Mouse (Mus musculus) spleen, adult 2 months (tissue): Measurements from ENCODE around the gene 4933411K16Rik. TPM values are rescaled to one million over a fixed set of nuclear protein-coding genes. Genes with fewer than 3 reads are reported as not detected.

ENCODE experiments used
- DNase-seq, 2 experiments: peaks; one replicate each; pipeline versions ENCODE4 v3.0.0 to v3.0.0-alpha.2; 2012 to 2021; ENCODE audit warnings: low spot score in 2 of 2, low read depth in 1 of 2
- H3K27ac ChIP-seq: fragments of 200-500 bp; 2 replicates; pipeline ENCODE4 v1.5.1; 2012; ENCODE audit warnings: low read length, inconsistent platforms; ENCODE audit not compliant: insufficient read depth
- H3K27me3 ChIP-seq: fragments of 200-500 bp; 2 replicates; pipeline ENCODE4 v1.6.1; 2012; ENCODE audit warnings: mild to moderate bottlenecking, moderate library complexity, low read length, inconsistent platforms; ENCODE audit not compliant: control insufficient read depth, insufficient read depth
- H3K36me3 ChIP-seq: fragments of 200-500 bp; 2 replicates; pipeline ENCODE4 v1.6.1; 2012; ENCODE audit warnings: mild to moderate bottlenecking, low read length, inconsistent platforms; ENCODE audit not compliant: control insufficient read depth, insufficient read depth
- H3K4me1 ChIP-seq: fragments of 200-500 bp; 2 replicates; pipeline ENCODE4 v1.6.1; 2011; ENCODE audit warnings: inconsistent platforms; ENCODE audit not compliant: control insufficient read depth, insufficient read depth, insufficient read length
- H3K4me3 ChIP-seq: fragments of 200-500 bp; 2 replicates; pipeline ENCODE4 v1.5.1; 2011; ENCODE audit warnings: mild to moderate bottlenecking, inconsistent platforms; ENCODE audit not compliant: insufficient read depth, insufficient read length; ENCODE audit errors: extremely low read depth
- CTCF ChIP-seq: fragments of 200-500 bp; IDR thresholded peaks from 2 replicates; pipeline ENCODE4 v1.5.1; 2011; ENCODE audit warnings: mild to moderate bottlenecking, inconsistent platforms; ENCODE audit not compliant: insufficient read depth, insufficient read length, insufficient replicate concordance; ENCODE audit errors: extremely low read depth
- POLR2A ChIP-seq: fragments of 200-500 bp; IDR thresholded peaks from 2 replicates; pipeline ENCODE4 v1.6.1; 2011; ENCODE audit warnings: low read depth, low read length, inconsistent platforms
- WGBS: fragments of 180-500 bp; shearing (Covaris S2); methylation state at CpG from one replicate; pipeline ENCODE4 v1.1.7; 2018; 5-methylcytosine and 5-hydroxymethylcytosine counted together
- polyA plus RNA-seq: library from polyadenylated mRNA; depleted of rRNA; stranded (reverse); fragments of >200 nt; gene quantifications from 2 replicates; pipeline ENCODE4 v1.2.3, GENCODE M21; 2012; rRNA removed

The 4933411K16Rik gene
- polyA plus RNA-seq, 1 experiment = 0.11 TPM

- Histone ChIP-seq H3K27ac (peak overlapping the region; percentile 84), H3K4me3 (peak overlapping the region; percentile 74), H3K36me3 (no peaks in the 10 kb centered on the region), H3K4me1 (peaks cover 10% of the 10 kb centered on the region), H3K27me3 (peaks cover 6% of the 10 kb centered on the region; the same call in 1 of the 2 replicates)
- WGBS = under 1% methylated on average over 51 of the region's 52 CpGs
- TF ChIP-seq POLR2A = no peak
- no peak for TF ChIP-seq CTCF
- DNase-seq = peak; percentile 14 to 26
These were observed 38.6 kb downstream of the 4933411K16Rik start for GRCm38 (mm10) chr19:42090637-42091141.

DNA sequence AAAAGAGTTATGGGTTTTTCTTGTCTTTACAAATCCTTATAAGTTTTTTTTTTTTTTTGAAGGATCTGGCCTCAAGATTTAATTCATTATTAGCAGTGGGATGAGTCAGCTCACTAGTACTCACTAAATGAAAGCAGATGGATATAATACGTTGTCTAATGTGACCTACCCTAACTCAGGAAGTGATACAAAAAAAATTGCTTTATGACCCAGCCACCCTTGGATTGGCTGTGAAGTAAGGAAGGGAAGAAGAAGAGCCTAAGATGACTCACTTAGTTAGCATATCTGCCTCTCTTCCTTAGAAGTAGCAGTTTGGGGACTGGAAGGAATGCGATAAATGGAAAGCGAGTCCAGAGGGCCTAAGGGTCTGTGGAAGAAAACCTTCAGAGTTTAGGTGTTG, 47.4 kb downstream of the 4933411K16Rik start:
- TF ChIP-seq POLR2A = no peak
- no peak for TF ChIP-seq CTCF
- Histone ChIP-seq H3K4me1 (no peaks in the 10 kb centered on the region), H3K27me3 (no peaks in the 10 kb centered on the region), H3K4me3 (no peak overlapping the region), H3K27ac (no peak overlapping the region), H3K36me3 (peaks cover 8% of the 10 kb centered on the region)
- no peak for DNase-seq
- 88% methylated on average over 3 of the region's 3 CpGs for WGBS

Other genes with a start within 250 kb of the 4933411K16Rik start
- 7.6 and 12.7 TPM in 2 replicates for gene Frat1, start 222.3 kb upstream of the 4933411K16Rik start, polyA plus RNA-seq
- 7.6 and 14.4 TPM in 2 replicates for gene Frat2, start 204.1 kb upstream of the 4933411K16Rik start, polyA plus RNA-seq
- gene Rrp12, start 156.1 kb upstream of the 4933411K16Rik start, polyA plus RNA-seq = 7.0 and 9.2 TPM in 2 replicates
- 62.8 and 96.9 TPM in 2 replicates for gene Pgam1, start 140.3 kb upstream of the 4933411K16Rik start, polyA plus RNA-seq
- gene Exosc1, start 118.8 kb upstream of the 4933411K16Rik start, polyA plus RNA-seq = 10.5 and 11.0 TPM in 2 replicates
- gene Zdhhc16, start 118.8 kb upstream of the 4933411K16Rik start, polyA plus RNA-seq = 68.0 and 74.0 TPM in 2 replicates
- gene Mms19, start 71.1 kb upstream of the 4933411K16Rik start, polyA plus RNA-seq = 64.6 and 68.5 TPM in 2 replicates
- gene Ubtd1, start 70.5 kb upstream of the 4933411K16Rik start, polyA plus RNA-seq = 18.6 and 19.3 TPM in 2 replicates
- 6.3 and 6.8 TPM in 2 replicates for gene Ankrd2, start 16.2 kb upstream of the 4933411K16Rik start, polyA plus RNA-seq
- gene Hoga1, start 6.6 kb upstream of the 4933411K16Rik start, polyA plus RNA-seq = 1.6 and 2.0 TPM in 2 replicates
- gene Morn4, start 34.1 kb downstream of the 4933411K16Rik start, polyA plus RNA-seq = 1.0 and 1.2 TPM in 2 replicates
- gene Pi4k2a, start 38.2 kb downstream of the 4933411K16Rik start, polyA plus RNA-seq = 22.3 and 25.1 TPM in 2 replicates
- 13.4 and 18.2 TPM in 2 replicates for gene Avpi1, start 76.8 kb downstream of the 4933411K16Rik start, polyA plus RNA-seq
- 52.6 and 76.5 TPM in 2 replicates for gene Marveld1, start 95.2 kb downstream of the 4933411K16Rik start, polyA plus RNA-seq
- 49.4 and 49.5 TPM in 2 replicates for gene Zfyve27, start 111.7 kb downstream of the 4933411K16Rik start, polyA plus RNA-seq
- gene Sfrp5, start 150.0 kb downstream of the 4933411K16Rik start, polyA plus RNA-seq = 0.19 and 0.28 TPM in 2 replicates
- 0.11 TPM in 1 of 2 replicates, not detected in the other for gene Golga7b, start 195.3 kb downstream of the 4933411K16Rik start, polyA plus RNA-seq